Mouse (Mus musculus): ENCODE measurements at regions not wholly inside any gene's neighbourhood (a gene's known extent, or its start where the extent isn't known, plus 50 kb on each side); places are given as distances from the start of the nearest gene placed in this dataset.

DNA sequence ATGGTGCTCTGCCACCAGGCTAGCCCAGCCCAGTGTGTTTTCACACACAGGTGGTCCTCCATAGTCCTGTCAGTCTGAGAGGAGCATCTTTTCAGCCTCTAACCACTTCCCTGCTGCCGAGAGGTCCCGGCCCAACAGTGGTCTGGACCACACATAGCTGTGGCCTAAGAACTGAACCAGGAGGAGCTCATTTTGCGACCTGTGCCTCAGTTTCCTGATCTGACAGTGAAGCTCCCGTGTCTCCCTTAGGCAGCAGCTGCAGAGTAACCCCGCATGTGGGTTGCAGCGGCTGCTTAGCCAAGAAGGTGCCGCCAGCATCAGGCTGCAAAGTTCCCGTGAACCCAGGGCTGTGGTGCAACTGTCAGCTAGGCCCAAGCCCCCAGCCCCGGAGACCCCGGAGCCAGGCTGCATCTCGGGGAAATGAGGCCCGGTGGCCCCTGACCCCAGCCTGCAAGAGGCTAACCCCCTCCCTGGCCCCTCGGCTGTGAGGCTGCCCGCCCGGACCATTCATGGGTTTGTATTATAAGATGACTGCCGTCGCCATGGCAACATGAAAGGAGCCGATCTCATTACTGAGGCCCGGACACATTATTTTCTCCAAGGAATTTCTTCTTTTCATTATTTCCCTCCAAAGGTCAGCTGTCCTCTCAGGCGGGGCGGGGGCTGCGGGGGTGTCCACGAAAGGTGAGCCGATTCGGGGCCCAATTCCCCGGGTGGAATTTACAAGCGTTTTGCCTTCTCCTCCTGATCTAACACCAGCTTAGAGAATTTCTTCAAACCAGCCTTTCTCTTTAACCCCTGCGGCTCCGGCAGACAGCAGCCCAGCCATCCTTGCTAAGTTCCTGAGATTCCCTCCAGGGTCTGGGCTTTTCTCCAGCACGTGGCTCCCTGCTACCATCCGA is 152.6 kb upstream of the Gm26897 start:
- TF ChIP-seq CTCF (conservative IDR thresholded peaks at IDR 0.05; ENCODE audit: low read length) (no peak), POU5F1 (IDR thresholded peaks at IDR 0.05; ENCODE audit: borderline replicate concordance, low read length) (no peak), NANOG (IDR thresholded peaks at IDR 0.05; ENCODE audit: borderline replicate concordance, low read length) (no peak)
